Mouse (Mus musculus): Measurements from ENCODE around the gene Acaca. TPM values are rescaled to one million over a fixed set of nuclear protein-coding genes. Genes with fewer than 3 reads are reported as not detected.
"Not testable (repeated sequence)": the region's sequence is repeated elsewhere in the genome, so short reads cannot be mapped to it uniquely, and the experiment has no call there.

Gene Acaca
- total RNA-seq, 2 experiments from 2014 or later = 113 to 129 TPM

- intact Hi-C loops (cut with DNase I) = no loop called here
- no peak for DNase-seq (ENCODE audit: extremely low spot score in 1 of 2, low spot score in 2 of 2)
These were observed 163.1 kb downstream of the Acaca start for GRCm38 (mm10) chr11:84292532-84292931.

GRCm38 (mm10) chr11:84293288-84293687 lies 163.8 kb downstream of the Acaca start:
- intact Hi-C loops (cut with DNase I) = no loop called here

GRCm38 (mm10) chr11:84296337-84296736 lies 166.9 kb downstream of the Acaca start:
- DNase-seq (ENCODE audit: extremely low spot score in 1 of 2, low spot score in 2 of 2) = no peak
- intact Hi-C loops (cut with DNase I) = no loop called here

More at GRCm38 (mm10) chr11:84293288-84293687, 163.8 kb downstream of the Acaca start:
- no peak for DNase-seq (ENCODE audit: extremely low spot score in 1 of 2, low spot score in 2 of 2)

- intact Hi-C loops (cut with DNase I) = no loop called here
- no peak for DNase-seq (ENCODE audit: extremely low spot score in 1 of 2, low spot score in 2 of 2)
These were observed 176.0 kb downstream of the Acaca start for GRCm38 (mm10) chr11:84305474-84305873.

- intact Hi-C loops (cut with DNase I) = no loop called here
- no peak for DNase-seq (ENCODE audit: extremely low spot score in 1 of 2, low spot score in 2 of 2)
These were observed 176.8 kb downstream of the Acaca start for GRCm38 (mm10) chr11:84306158-84306742.

GRCm38 (mm10) chr11:84324032-84324752 lies 194.7 kb downstream of the Acaca start:
- intact Hi-C loops (cut with DNase I) = no loop called here
- DNase-seq (ENCODE audit: extremely low spot score in 1 of 2, low spot score in 2 of 2) = peak in 1 of 2 experiments; percentile 17

- intact Hi-C loops (cut with DNase I) = no loop called here
- no peak for DNase-seq (ENCODE audit: extremely low spot score in 1 of 2, low spot score in 2 of 2)
These were observed 197.6 kb downstream of the Acaca start for GRCm38 (mm10) chr11:84327086-84327485.

GRCm38 (mm10) chr11:84332384-84332783 lies 202.9 kb downstream of the Acaca start:
- DNase-seq (ENCODE audit: extremely low spot score in 1 of 2, low spot score in 2 of 2) = no peak
- intact Hi-C loops (cut with DNase I) = no loop called here

GRCm38 (mm10) chr11:84332860-84333259 lies 203.4 kb downstream of the Acaca start:
- intact Hi-C loops (cut with DNase I) = no loop called here
- no peak for DNase-seq (ENCODE audit: extremely low spot score in 1 of 2, low spot score in 2 of 2)

GRCm38 (mm10) chr11:84338273-84338672 lies 208.8 kb downstream of the Acaca start:
- intact Hi-C loops (cut with DNase I); DNase-seq (ENCODE audit: extremely low spot score in 1 of 2, low spot score in 2 of 2): not testable (repeated sequence)

- intact Hi-C loops (cut with DNase I) = no loop called here
- DNase-seq (ENCODE audit: extremely low spot score in 1 of 2, low spot score in 2 of 2) = no peak
These were observed 211.2 kb downstream of the Acaca start for GRCm38 (mm10) chr11:84340630-84341029.

GRCm38 (mm10) chr11:84344522-84345236 lies 215.2 kb downstream of the Acaca start:
- intact Hi-C loops (cut with DNase I) = no loop called here
- no peak for DNase-seq (ENCODE audit: extremely low spot score in 1 of 2, low spot score in 2 of 2)

- DNase-seq (ENCODE audit: extremely low spot score in 1 of 2, low spot score in 2 of 2) = peak; percentile 35 to 48
- intact Hi-C loops (cut with DNase I) = no loop called here
These were observed 218.3 kb downstream of the Acaca start for GRCm38 (mm10) chr11:84347766-84348165.

- intact Hi-C loops (cut with DNase I) = no loop called here
- no peak for DNase-seq (ENCODE audit: extremely low spot score in 1 of 2, low spot score in 2 of 2)
These were observed 219.7 kb downstream of the Acaca start for GRCm38 (mm10) chr11:84348843-84349825.

GRCm38 (mm10) chr11:84351150-84351549 lies 221.7 kb downstream of the Acaca start:
- no peak for DNase-seq (ENCODE audit: extremely low spot score in 1 of 2, low spot score in 2 of 2)
- intact Hi-C loops (cut with DNase I) = no loop called here

GRCm38 (mm10) chr11:84353058-84353726 lies 223.7 kb downstream of the Acaca start:
- intact Hi-C loops (cut with DNase I) = no loop called here
- DNase-seq (ENCODE audit: extremely low spot score in 1 of 2, low spot score in 2 of 2) = no peak

GRCm38 (mm10) chr11:84357304-84357703 lies 227.8 kb downstream of the Acaca start:
- intact Hi-C loops (cut with DNase I) = no loop called here
- no peak for DNase-seq (ENCODE audit: extremely low spot score in 1 of 2, low spot score in 2 of 2)

- no peak for DNase-seq (ENCODE audit: extremely low spot score in 1 of 2, low spot score in 2 of 2)
- intact Hi-C loops (cut with DNase I) = no loop called here
These were observed 228.3 kb downstream of the Acaca start for GRCm38 (mm10) chr11:84357771-84358170.

All from left cerebral cortex, postnatal 10 days (tissue).